Mouse (Mus musculus) hindbrain, embryonic 11.5 days (tissue): ENCODE data around the gene Pigt. TPM values are rescaled to one million over a fixed set of nuclear protein-coding genes. Genes with fewer than 3 reads are reported as not detected.
A peak's percentile ranks its signal among the peaks of the same experiment; 100 is the strongest.

ENCODE experiments used
- ATAC-seq: fragments of 200-750 bp; cut with Nextera tagmentation; 2 replicates; pipeline ENCODE4 v1.8.0; 2017; ENCODE audit warnings: mild to moderate bottlenecking, moderate TSS enrichment, moderate library complexity; ENCODE audit not compliant: low FRiP score
- DNase-seq: peaks from one replicate; pipeline ENCODE4 v3.0.0-alpha.2; 2015; ENCODE audit warnings: low spot score
- H3K27ac ChIP-seq: fragments of 300-500 bp; sonication (generic); 2 replicates; pipeline ENCODE4 v1.5.1; 2014; ENCODE audit warnings: mild to moderate bottlenecking, low read depth, low read length
- H3K27me3 ChIP-seq: fragments of 300-500 bp; sonication (generic); 2 replicates; pipeline ENCODE4 v1.6.1; 2014; ENCODE audit warnings: mild to moderate bottlenecking, low read length, moderate library complexity, mixed read lengths; ENCODE audit not compliant: control insufficient read depth, insufficient read depth
- H3K36me3 ChIP-seq: fragments of 300-500 bp; sonication (generic); 2 replicates; pipeline ENCODE4 v1.6.1; 2014; ENCODE audit warnings: mild to moderate bottlenecking, low read length, moderate library complexity, mixed read lengths; ENCODE audit not compliant: control insufficient read depth, insufficient read depth
- H3K4me1 ChIP-seq: fragments of 300-500 bp; sonication (generic); replicated peaks from 2 replicates; pipeline ENCODE4 v1.6.1; 2014; ENCODE audit warnings: low read length, mixed read lengths; ENCODE audit not compliant: control insufficient read depth, insufficient read depth
- H3K4me2 ChIP-seq: fragments of 300-500 bp; sonication (generic); replicated peaks from 2 replicates; pipeline ENCODE4 v1.6.1; 2014; ENCODE audit warnings: mild to moderate bottlenecking, low read depth, low read length
- H3K4me3 ChIP-seq: fragments of 300-500 bp; sonication (generic); 2 replicates; pipeline ENCODE4 v1.5.1; 2014; ENCODE audit warnings: low read depth, low read length
- H3K9ac ChIP-seq: fragments of 300-500 bp; sonication (generic); 2 replicates; pipeline ENCODE4 v1.6.1; 2014; ENCODE audit warnings: low read depth, low read length
- H3K9me3 ChIP-seq: fragments of 300-500 bp; sonication (generic); 2 replicates; pipeline ENCODE4 v1.6.1; 2016; ENCODE audit warnings: low read length; ENCODE audit not compliant: control insufficient read depth
- WGBS: fragments of 180-500 bp; shearing (Covaris S2); extraction: QIAGEN DNeasy Blood & Tissue Kit; methylation state at CpG from one replicate; pipeline ENCODE4 v1.1.7; 2014; 5-methylcytosine and 5-hydroxymethylcytosine counted together
- polyA plus RNA-seq: library from polyadenylated mRNA; unstranded; fragments of >200 nt; fragmentation: Nextera tagmentation; extraction: Ambion mirVana; gene quantifications from 2 replicates; pipeline ENCODE4 v1.2.1, GENCODE M21; 2014

Pigt gene
- polyA plus RNA-seq, 1 experiment from 2014 or later, result 56.8 TPM

GRCm38 (mm10) chr2:164542598-164542997, 45.3 kb downstream of the Pigt start:
- WGBS, result 85% methylated on average over 7 of the region's 7 CpGs
- no peak for DNase-seq
- Histone ChIP-seq H3K36me3 (no peaks in the 10 kb centered on the region), H3K4me1 (no peaks in the 10 kb centered on the region), H3K27ac (no peak overlapping the region), H3K4me2 (no peak overlapping the region), H3K9me3 (no peaks in the 10 kb centered on the region), H3K27me3 (no peaks in the 10 kb centered on the region), H3K4me3 (no peak overlapping the region), H3K9ac (no peak overlapping the region)
- ATAC-seq, result no peak

- WGBS, result 68% methylated on average over 2 of the region's 2 CpGs
- Histone ChIP-seq H3K27ac (no peak overlapping the region), H3K4me3 (no peak overlapping the region), H3K4me2 (no peak overlapping the region), H3K9me3 (no peaks in the 10 kb centered on the region), H3K9ac (no peak overlapping the region), H3K36me3 (no peaks in the 10 kb centered on the region), H3K27me3 (no peaks in the 10 kb centered on the region), H3K4me1 (no peaks in the 10 kb centered on the region)
- DNase-seq, result no peak
- no peak for ATAC-seq
Measured at GRCm38 (mm10) chr2:164543745-164544144, 46.4 kb downstream of the Pigt start.

DNA sequence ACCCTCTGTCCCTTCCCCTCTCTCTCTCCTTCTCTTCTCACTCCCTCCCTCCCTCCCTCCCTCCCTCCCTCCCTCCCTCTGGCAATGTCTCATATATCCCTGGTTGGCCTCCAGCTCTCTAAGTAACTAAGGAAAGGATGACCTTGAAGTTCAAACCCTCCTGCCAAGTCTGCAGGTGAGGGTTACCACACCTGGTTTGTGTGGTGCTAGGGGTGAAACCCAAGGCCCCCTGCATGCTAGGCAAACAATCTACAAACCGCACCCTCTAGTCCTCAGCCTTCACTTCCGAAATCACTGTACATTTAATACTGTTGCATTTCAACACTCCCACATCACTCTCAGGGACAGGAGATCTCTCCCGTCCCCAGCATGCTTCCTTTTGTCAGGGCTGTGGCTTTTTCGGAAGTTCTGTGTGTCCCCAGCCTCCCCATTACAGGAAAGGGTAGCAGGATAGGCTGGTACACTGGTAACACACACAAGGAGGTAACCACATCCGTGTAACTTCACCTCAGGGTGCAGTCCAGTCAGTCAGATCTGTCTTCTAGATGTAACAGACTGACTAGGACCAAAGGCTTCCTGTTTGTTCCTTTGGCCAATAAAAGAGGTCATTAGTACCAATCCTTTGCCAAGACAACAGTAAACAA, 47.3 kb downstream of the Pigt start:
- Histone ChIP-seq H3K4me1 (no peaks in the 10 kb centered on the region), H3K9me3 (no peaks in the 10 kb centered on the region), H3K27me3 (no peaks in the 10 kb centered on the region), H3K4me3 (no peak overlapping the region), H3K9ac (no peak overlapping the region), H3K36me3 (no peaks in the 10 kb centered on the region), H3K4me2 (no peak overlapping the region), H3K27ac (no peak overlapping the region)
- ATAC-seq (no peak), DNase-seq (no peak)
- WGBS, result 46% methylated on average over 5 of the region's 5 CpGs

DNA sequence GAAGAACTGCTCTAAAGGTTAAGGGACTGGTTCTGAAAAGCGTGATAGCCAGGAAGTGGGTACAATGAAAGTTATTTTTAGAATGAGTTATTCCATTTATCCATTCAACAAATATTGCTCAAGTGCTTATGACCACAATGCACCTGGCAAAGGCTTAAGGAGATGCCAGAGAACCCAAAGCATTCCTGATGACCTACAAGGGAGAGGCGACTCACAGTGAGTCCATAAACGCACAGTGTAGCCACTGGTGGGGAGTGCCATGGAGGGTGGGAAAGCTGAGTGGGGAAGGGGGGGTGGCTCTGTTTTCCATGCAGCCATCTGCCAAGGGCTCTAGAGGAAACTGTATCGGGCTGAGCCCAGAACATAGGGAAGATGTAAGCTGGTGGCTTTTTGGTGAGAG, 52.0 kb downstream of the Pigt start:
- 50% methylated on average over 4 of the region's 4 CpGs for WGBS
- no peaks in the 10 kb centered on the region for H3K9me3 ChIP-seq
- no peaks in the 10 kb centered on the region for H3K36me3 ChIP-seq
- no peak for DNase-seq
- H3K27me3 ChIP-seq, result no peaks in the 10 kb centered on the region
- no peak overlapping the region for H3K9ac ChIP-seq
- no peaks in the 10 kb centered on the region for H3K4me1 ChIP-seq
- no peak overlapping the region for H3K4me2 ChIP-seq
- no peak overlapping the region for H3K4me3 ChIP-seq
- ATAC-seq, result no peak
- no peak overlapping the region for H3K27ac ChIP-seq

- H3K36me3 ChIP-seq, result no peaks in the 10 kb centered on the region
- no peak overlapping the region for H3K4me2 ChIP-seq
- 25% methylated on average over 10 of the region's 10 CpGs for WGBS
- H3K9ac ChIP-seq, result no peak overlapping the region
- no peaks in the 10 kb centered on the region for H3K9me3 ChIP-seq
- no peak overlapping the region for H3K27ac ChIP-seq
- H3K4me1 ChIP-seq, result no peaks in the 10 kb centered on the region
- H3K27me3 ChIP-seq, result no peaks in the 10 kb centered on the region
- no peak for ATAC-seq
- DNase-seq, result peak; percentile 23
- H3K4me3 ChIP-seq, result no peak overlapping the region
Measured at GRCm38 (mm10) chr2:164549963-164550894, 52.9 kb downstream of the Pigt start.

DNA sequence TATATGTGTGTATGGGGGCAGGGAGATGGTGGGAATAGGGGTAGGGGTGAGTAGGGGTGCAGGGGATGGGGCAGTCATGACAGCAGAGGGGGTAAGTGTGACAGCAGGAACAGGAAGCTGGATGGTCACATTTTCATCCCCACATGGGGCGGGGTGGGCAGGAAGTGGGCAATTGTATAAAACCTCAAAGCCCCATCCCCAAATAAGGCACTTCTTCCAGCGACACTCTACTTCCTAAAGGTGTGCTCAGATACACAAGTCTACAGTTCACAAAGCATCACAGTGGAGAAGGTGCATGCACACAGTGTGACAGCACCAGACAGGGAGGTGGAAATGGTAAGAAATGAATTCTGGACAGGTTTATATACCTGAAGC, 53.6 kb downstream of the Pigt start:
- no peak overlapping the region for H3K9ac ChIP-seq
- H3K27me3 ChIP-seq, result no peaks in the 10 kb centered on the region
- DNase-seq, result no peak
- no peak for ATAC-seq
- H3K4me1 ChIP-seq, result no peaks in the 10 kb centered on the region
- no peak overlapping the region for H3K27ac ChIP-seq
- no peaks in the 10 kb centered on the region for H3K36me3 ChIP-seq
- 90% methylated on average over 2 of the region's 2 CpGs for WGBS
- H3K4me3 ChIP-seq, result no peak overlapping the region
- H3K9me3 ChIP-seq, result no peaks in the 10 kb centered on the region
- H3K4me2 ChIP-seq, result no peak overlapping the region

DNA sequence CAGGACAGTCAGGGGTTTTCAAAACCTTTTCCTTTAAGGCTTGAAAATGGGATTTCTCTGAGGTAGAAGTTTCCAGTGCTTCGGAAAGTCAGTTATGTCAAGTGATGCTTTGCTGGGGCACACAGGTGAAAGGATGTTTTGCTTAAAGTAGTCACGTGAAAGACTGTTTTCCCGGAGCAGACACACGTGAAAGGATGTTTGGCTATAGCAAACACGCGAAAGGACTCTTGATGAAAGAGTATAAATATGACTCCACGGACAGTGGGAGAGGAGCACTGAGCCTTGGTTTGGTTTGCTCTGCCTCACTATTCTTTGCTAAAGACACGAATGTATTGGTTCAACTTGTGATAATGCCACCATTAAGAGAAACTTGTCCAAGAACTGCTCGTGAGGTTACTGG, 54.2 kb downstream of the Pigt start:
- H3K27me3 ChIP-seq, result no peaks in the 10 kb centered on the region
- ATAC-seq (no peak), DNase-seq (no peak)
- no peak overlapping the region for H3K4me2 ChIP-seq
- H3K27ac ChIP-seq, result no peak overlapping the region
- WGBS, result 89% methylated on average over 9 of the region's 9 CpGs
- no peaks in the 10 kb centered on the region for H3K9me3 ChIP-seq
- no peak overlapping the region for H3K9ac ChIP-seq
- H3K36me3 ChIP-seq, result no peaks in the 10 kb centered on the region
- no peaks in the 10 kb centered on the region for H3K4me1 ChIP-seq
- no peak overlapping the region for H3K4me3 ChIP-seq
